Mouse (Mus musculus) kidney, postnatal 25 days (tissue): ENCODE measurements around the gene Uimc1.

ENCODE experiments used
- DNase-seq, 2 experiments: peaks; one replicate each; pipeline ENCODE4 v3.0.0; 2021; ENCODE audit warnings: mixed read lengths in 2 of 2

The Uimc1 gene

GRCm38 (mm10) chr13:54994576-54994975 is 105.5 kb downstream of the Uimc1 start:
- DNase-seq, result no peak

GRCm38 (mm10) chr13:54992215-54992614 is 107.9 kb downstream of the Uimc1 start:
- no peak for DNase-seq

DNA sequence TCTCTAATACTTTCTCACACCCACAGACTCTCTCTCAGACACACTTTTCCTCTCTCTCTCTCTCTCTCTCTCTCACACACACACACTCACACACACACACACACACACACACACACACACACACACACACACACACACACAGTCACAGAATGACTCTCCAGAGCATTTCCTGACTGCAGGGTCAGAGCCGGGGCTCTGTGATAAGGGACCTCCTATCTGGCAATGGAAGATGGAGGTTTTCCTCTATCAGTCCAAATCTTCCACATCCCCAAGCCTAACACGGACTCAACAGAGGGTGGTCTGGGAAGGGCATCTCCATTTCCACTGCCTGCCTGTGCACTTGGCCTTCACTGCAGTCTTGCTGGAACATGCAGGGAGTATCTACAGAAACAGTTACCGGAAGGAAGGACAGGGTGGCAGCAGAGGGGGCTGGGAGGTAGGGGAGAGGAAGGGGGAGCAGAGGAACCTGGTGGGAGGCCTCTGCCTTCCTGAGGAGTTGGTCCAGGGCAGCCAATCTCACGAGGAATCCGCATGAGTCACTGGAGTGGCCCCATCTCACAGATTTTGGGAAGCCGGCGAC is 111.8 kb downstream of the Uimc1 start:
- DNase-seq, result no peak

GRCm38 (mm10) chr13:54987405-54987804 is 112.7 kb downstream of the Uimc1 start:
- DNase-seq, result no peak

- DNase-seq, result no peak
Observed at GRCm38 (mm10) chr13:54983614-54984013, 116.5 kb downstream of the Uimc1 start.

DNA sequence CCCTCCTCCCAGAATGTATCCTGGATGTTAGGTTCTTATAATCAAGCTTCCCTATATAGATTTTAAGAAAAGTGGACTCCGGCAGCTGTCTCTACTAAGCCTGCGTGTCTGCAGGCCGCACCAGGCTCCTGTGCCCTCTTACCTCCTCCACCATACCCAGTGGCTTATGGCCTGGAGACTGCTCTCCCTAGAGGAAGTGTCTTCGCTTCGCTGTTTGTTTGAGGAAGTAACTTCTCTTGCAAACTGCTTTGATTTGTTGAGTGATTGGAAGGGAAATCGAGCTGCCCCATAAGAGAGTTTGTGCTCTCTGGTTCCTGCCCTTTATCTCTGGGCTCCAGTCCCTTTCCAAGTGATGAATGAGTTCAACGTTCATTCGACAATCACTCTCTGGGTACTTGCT is 117.1 kb downstream of the Uimc1 start:
- no peak for DNase-seq

GRCm38 (mm10) chr13:54980957-54981356 is 119.1 kb downstream of the Uimc1 start:
- DNase-seq, result no peak

- no peak for DNase-seq
Observed at GRCm38 (mm10) chr13:54978804-54979203, 121.3 kb downstream of the Uimc1 start.
